Mouse (Mus musculus) liver, embryonic 12.5 days (tissue): ENCODE data around the gene Hmg20a. TPM values are rescaled to one million over a fixed set of nuclear protein-coding genes. Genes with fewer than 3 reads are reported as not detected.

Experiments used
- ATAC-seq: fragments of 200-750 bp; cut with Nextera tagmentation; 2 replicates; pipeline ENCODE4 v1.8.0; 2017; ENCODE audit warnings: moderate number of reproducible peaks, mild to moderate bottlenecking, moderate library complexity
- H3K27ac ChIP-seq: fragments of 300-500 bp; sonication (generic); 2 replicates; pipeline ENCODE4 v1.5.1; 2016; ENCODE audit warnings: mild to moderate bottlenecking
- H3K27me3 ChIP-seq: fragments of 300-500 bp; sonication (generic); replicated peaks from 2 replicates; pipeline ENCODE4 v1.6.1; 2016; ENCODE audit warnings: mild to moderate bottlenecking, moderate library complexity
- H3K36me3 ChIP-seq: fragments of 300-500 bp; sonication (generic); 2 replicates; pipeline ENCODE4 v1.6.1; 2016; ENCODE audit warnings: mild to moderate bottlenecking, moderate library complexity
- H3K4me1 ChIP-seq: fragments of 300-500 bp; sonication (generic); 2 replicates; pipeline ENCODE4 v1.6.1; 2016
- H3K4me2 ChIP-seq: fragments of 300-500 bp; sonication (generic); 2 replicates; pipeline ENCODE4 v1.6.1; 2016; ENCODE audit warnings: mild to moderate bottlenecking, moderate library complexity
- H3K4me3 ChIP-seq: fragments of 300-500 bp; sonication (generic); 2 replicates; pipeline ENCODE4 v1.5.1; 2016; ENCODE audit warnings: mild to moderate bottlenecking, moderate library complexity
- H3K9ac ChIP-seq: fragments of 300-500 bp; sonication (generic); 2 replicates; pipeline ENCODE4 v1.6.1; 2016; ENCODE audit warnings: mild to moderate bottlenecking, moderate library complexity
- H3K9me3 ChIP-seq: fragments of 300-500 bp; sonication (generic); replicated peaks from 2 replicates; pipeline ENCODE4 v1.6.1; 2016; ENCODE audit warnings: mild to moderate bottlenecking, moderate library complexity
- WGBS: fragments of 180-500 bp; shearing (Covaris S2); methylation state at CpG from one replicate; pipeline ENCODE4 v1.1.7; 2016; ENCODE audit not compliant: insufficient replicate concordance; 5-methylcytosine and 5-hydroxymethylcytosine counted together
- polyA plus RNA-seq: library from polyadenylated mRNA; unstranded; fragments of >200 nt; fragmentation: Nextera tagmentation; extraction: Ambion mirVana; gene quantifications from 2 replicates; pipeline ENCODE4 v1.2.1, GENCODE M21; 2016

The Hmg20a gene
- polyA plus RNA-seq, 1 experiment from 2014 or later = 22.2 TPM

GRCm38 (mm10) chr9:56453038-56453815, 34.8 kb downstream of the Hmg20a start:
- peak overlapping the region; percentile 24; the same call in 1 of the 2 replicates for H3K9ac ChIP-seq
- H3K4me1 ChIP-seq = peaks cover 23% of the 10 kb centered on the region
- H3K4me2 ChIP-seq = peak overlapping the region; percentile 42
- H3K27me3 ChIP-seq = no peaks in the 10 kb centered on the region
- H3K36me3 ChIP-seq = peaks cover 3% of the 10 kb centered on the region; the same call in 1 of the 2 replicates
- H3K4me3 ChIP-seq = no peak overlapping the region
- H3K9me3 ChIP-seq = no peaks in the 10 kb centered on the region
- H3K27ac ChIP-seq = peak overlapping the region; percentile 48; the same call in 1 of the 2 replicates
- peak; percentile 81 for ATAC-seq
- 49% methylated on average over 2 of the region's 2 CpGs for WGBS

- Histone ChIP-seq H3K4me3 (no peak overlapping the region), H3K27me3 (no peaks in the 10 kb centered on the region), H3K9me3 (no peaks in the 10 kb centered on the region), H3K4me2 (no peak overlapping the region), H3K9ac (no peak overlapping the region), H3K4me1 (peaks cover 23% of the 10 kb centered on the region), H3K27ac (no peak overlapping the region), H3K36me3 (peaks cover 3% of the 10 kb centered on the region; the same call in 1 of the 2 replicates)
- no peak for ATAC-seq
- WGBS = 85% methylated on average over 3 of the region's 3 CpGs
Observed at GRCm38 (mm10) chr9:56456426-56456825, 38.0 kb downstream of the Hmg20a start.

GRCm38 (mm10) chr9:56460987-56461386, 42.6 kb downstream of the Hmg20a start:
- Histone ChIP-seq H3K4me1 (peaks cover 14% of the 10 kb centered on the region; the same call in 1 of the 2 replicates), H3K9me3 (no peaks in the 10 kb centered on the region), H3K4me3 (no peak overlapping the region), H3K9ac (no peak overlapping the region), H3K4me2 (no peak overlapping the region), H3K27ac (no peak overlapping the region), H3K36me3 (no peaks in the 10 kb centered on the region), H3K27me3 (no peaks in the 10 kb centered on the region)
- ATAC-seq = no peak
- 73% methylated on average over 5 of the region's 5 CpGs for WGBS

GRCm38 (mm10) chr9:56462606-56463005, 44.2 kb downstream of the Hmg20a start:
- H3K9me3 ChIP-seq = no peaks in the 10 kb centered on the region
- H3K4me2 ChIP-seq = no peak overlapping the region
- WGBS = 79% methylated on average over 1 of the region's 1 CpGs

GRCm38 (mm10) chr9:56463046-56463445, 44.6 kb downstream of the Hmg20a start:
- no peaks in the 10 kb centered on the region for H3K27me3 ChIP-seq
- 84% methylated on average over 2 of the region's 2 CpGs for WGBS
- H3K36me3 ChIP-seq = peaks cover 7% of the 10 kb centered on the region
- H3K9ac ChIP-seq = no peak overlapping the region
- H3K27ac ChIP-seq = 0 out of 2 replicates have a peak overlapping the region, but pooled peaks have one; percentile 2
- peaks cover 14% of the 10 kb centered on the region; the same call in 1 of the 2 replicates for H3K4me1 ChIP-seq
- no peaks in the 10 kb centered on the region for H3K9me3 ChIP-seq
- no peak for ATAC-seq
- H3K4me3 ChIP-seq = no peak overlapping the region
- no peak overlapping the region for H3K4me2 ChIP-seq

More at GRCm38 (mm10) chr9:56462606-56463005, 44.2 kb downstream of the Hmg20a start:
- H3K4me1 ChIP-seq = peaks cover 14% of the 10 kb centered on the region; the same call in 1 of the 2 replicates
- H3K9ac ChIP-seq = no peak overlapping the region
- 0 out of 2 replicates have a peak overlapping the region, but pooled peaks have one; percentile 2 for H3K27ac ChIP-seq
- H3K4me3 ChIP-seq = no peak overlapping the region
- H3K27me3 ChIP-seq = no peaks in the 10 kb centered on the region
- H3K36me3 ChIP-seq = peaks cover 4% of the 10 kb centered on the region; the same call in 1 of the 2 replicates
- no peak for ATAC-seq

GRCm38 (mm10) chr9:56463686-56464515, 45.5 kb downstream of the Hmg20a start:
- peaks cover 14% of the 10 kb centered on the region; the same call in 1 of the 2 replicates for H3K4me1 ChIP-seq
- H3K27me3 ChIP-seq = no peaks in the 10 kb centered on the region
- H3K9ac ChIP-seq = no peak overlapping the region
- no peak overlapping the region for H3K4me2 ChIP-seq
- ATAC-seq = no peak
- no peak overlapping the region for H3K4me3 ChIP-seq
- no peaks in the 10 kb centered on the region for H3K9me3 ChIP-seq
- H3K36me3 ChIP-seq = peaks cover 8% of the 10 kb centered on the region
- WGBS = 62% methylated on average over 4 of the region's 4 CpGs
- no peak overlapping the region for H3K27ac ChIP-seq

GRCm38 (mm10) chr9:56464863-56465654, 46.6 kb downstream of the Hmg20a start:
- Histone ChIP-seq H3K4me2 (peak overlapping the region; percentile 28; the same call in 1 of the 2 replicates), H3K27me3 (no peaks in the 10 kb centered on the region), H3K27ac (peak overlapping the region; percentile 57; the same call in 1 of the 2 replicates), H3K9ac (no peak overlapping the region), H3K36me3 (peaks cover 14% of the 10 kb centered on the region), H3K9me3 (no peaks in the 10 kb centered on the region), H3K4me1 (peaks cover 14% of the 10 kb centered on the region; the same call in 1 of the 2 replicates), H3K4me3 (no peak overlapping the region)
- no peak for ATAC-seq
- 36% methylated on average over 23 of the region's 23 CpGs for WGBS

GRCm38 (mm10) chr9:56466251-56466650, 47.8 kb downstream of the Hmg20a start:
- ATAC-seq = no peak
- no peak overlapping the region for H3K27ac ChIP-seq
- 85% methylated on average over 4 of the region's 4 CpGs for WGBS

GRCm38 (mm10) chr9:56469656-56470055, 51.2 kb downstream of the Hmg20a start:
- H3K4me1 ChIP-seq = peaks cover 12% of the 10 kb centered on the region
- no peak overlapping the region for H3K4me2 ChIP-seq
- H3K36me3 ChIP-seq = peaks cover 33% of the 10 kb centered on the region
- H3K9ac ChIP-seq = no peak overlapping the region
- H3K4me3 ChIP-seq = no peak overlapping the region
- no peak overlapping the region for H3K27ac ChIP-seq
- H3K27me3 ChIP-seq = no peaks in the 10 kb centered on the region
- no peak for ATAC-seq
- 58% methylated on average over 2 of the region's 2 CpGs for WGBS
- H3K9me3 ChIP-seq = no peaks in the 10 kb centered on the region

More at GRCm38 (mm10) chr9:56466251-56466650, 47.8 kb downstream of the Hmg20a start:
- H3K9me3 ChIP-seq = no peaks in the 10 kb centered on the region
- no peak overlapping the region for H3K9ac ChIP-seq
- H3K27me3 ChIP-seq = no peaks in the 10 kb centered on the region
- H3K4me1 ChIP-seq = peaks cover 18% of the 10 kb centered on the region
- no peak overlapping the region for H3K4me2 ChIP-seq
- no peak overlapping the region for H3K4me3 ChIP-seq
- peaks cover 14% of the 10 kb centered on the region for H3K36me3 ChIP-seq

- peaks cover 34% of the 10 kb centered on the region for H3K36me3 ChIP-seq
Observed at GRCm38 (mm10) chr9:56470291-56470690, 51.9 kb downstream of the Hmg20a start.

GRCm38 (mm10) chr9:56478975-56479647, 60.7 kb downstream of the Hmg20a start:
- Histone ChIP-seq H3K9ac (no peak overlapping the region), H3K27me3 (no peaks in the 10 kb centered on the region), H3K27ac (no peak overlapping the region), H3K4me1 (no peaks in the 10 kb centered on the region), H3K4me3 (no peak overlapping the region), H3K36me3 (peaks cover 47% of the 10 kb centered on the region), H3K4me2 (no peak overlapping the region), H3K9me3 (no peaks in the 10 kb centered on the region)
- 72% methylated on average over 5 of the region's 5 CpGs for WGBS
- no peak for ATAC-seq

More at GRCm38 (mm10) chr9:56470291-56470690, 51.9 kb downstream of the Hmg20a start:
- 40% methylated on average over 7 of the region's 7 CpGs for WGBS
- ATAC-seq = no peak
- peaks cover 6% of the 10 kb centered on the region; the same call in 1 of the 2 replicates for H3K4me1 ChIP-seq
- H3K9me3 ChIP-seq = no peaks in the 10 kb centered on the region
- H3K4me2 ChIP-seq = no peak overlapping the region
- H3K27ac ChIP-seq = no peak overlapping the region
- no peak overlapping the region for H3K4me3 ChIP-seq
- H3K27me3 ChIP-seq = no peaks in the 10 kb centered on the region
- no peak overlapping the region for H3K9ac ChIP-seq
